Mouse (Mus musculus): Measurements from ENCODE around the gene Arhgap27. TPM values are rescaled to one million over a fixed set of nuclear protein-coding genes. Genes with fewer than 3 reads are reported as not detected.

The Arhgap27 gene
- polyA plus RNA-seq, 1 experiment from 2014 or later, result 17.8 TPM

- Histone ChIP-seq H3K27me3 (ENCODE audit: insufficient read depth, low read length) (no peaks in the 10 kb centered on the region), H3K27ac (ENCODE audit: low read length) (peak overlapping the region; percentile 84), H3K4me3 (ENCODE audit: low read length) (no peak overlapping the region), H3K4me2 (replicated peaks; ENCODE audit: low read depth, low read length) (no peak overlapping the region), H3K4me1 (ENCODE audit: insufficient read depth, low read length) (peaks cover 26% of the 10 kb centered on the region), H3K36me3 (ENCODE audit: insufficient read depth, low read length) (no peaks in the 10 kb centered on the region), H3K9ac (replicated peaks; ENCODE audit: low read length) (no peak overlapping the region), H3K9me3 (ENCODE audit: low read length) (no peaks in the 10 kb centered on the region)
- no peak for ATAC-seq (ENCODE audit: low FRiP score, low TSS enrichment)
- 63% methylated on average over 5 of the region's 5 CpGs for WGBS
Measured at GRCm38 (mm10) chr11:103315379-103315778, 48.1 kb downstream of the Arhgap27 start.

GRCm38 (mm10) chr11:103314736-103315374, 48.6 kb downstream of the Arhgap27 start:
- Histone ChIP-seq H3K4me2 (replicated peaks; ENCODE audit: low read depth, low read length) (no peak overlapping the region), H3K9me3 (ENCODE audit: low read length) (no peaks in the 10 kb centered on the region), H3K9ac (replicated peaks; ENCODE audit: low read length) (no peak overlapping the region), H3K4me3 (ENCODE audit: low read length) (no peak overlapping the region), H3K27me3 (ENCODE audit: insufficient read depth, low read length) (no peaks in the 10 kb centered on the region), H3K27ac (ENCODE audit: low read length) (peak overlapping the region; percentile 84), H3K4me1 (ENCODE audit: insufficient read depth, low read length) (peaks cover 26% of the 10 kb centered on the region), H3K36me3 (ENCODE audit: insufficient read depth, low read length) (no peaks in the 10 kb centered on the region)
- 0 out of 2 replicates have a peak, but pooled peaks have one; percentile 29 for ATAC-seq (ENCODE audit: low FRiP score, low TSS enrichment)
- 61% methylated on average over 8 of the region's 10 CpGs for WGBS

- Histone ChIP-seq H3K9me3 (ENCODE audit: low read length) (no peaks in the 10 kb centered on the region), H3K27ac (ENCODE audit: low read length) (no peak overlapping the region), H3K9ac (replicated peaks; ENCODE audit: low read length) (no peak overlapping the region), H3K36me3 (ENCODE audit: insufficient read depth, low read length) (no peaks in the 10 kb centered on the region), H3K4me3 (ENCODE audit: low read length) (no peak overlapping the region), H3K4me2 (replicated peaks; ENCODE audit: low read depth, low read length) (no peak overlapping the region), H3K4me1 (ENCODE audit: insufficient read depth, low read length) (peaks cover 26% of the 10 kb centered on the region), H3K27me3 (ENCODE audit: insufficient read depth, low read length) (no peaks in the 10 kb centered on the region)
- 71% methylated on average over 6 of the region's 6 CpGs for WGBS
- ATAC-seq (ENCODE audit: low FRiP score, low TSS enrichment), result no peak
Measured at GRCm38 (mm10) chr11:103313542-103313941, 50.0 kb downstream of the Arhgap27 start.

- peak overlapping the region; percentile 71; the same call in 1 of the 2 replicates for H3K4me2 ChIP-seq (replicated peaks; ENCODE audit: low read depth, low read length)
- 0 out of 2 replicates have a peak overlapping the region, but pooled peaks have one; percentile 12 for H3K9ac ChIP-seq (replicated peaks; ENCODE audit: low read length)
- 50% methylated on average over 8 of the region's 8 CpGs for WGBS
- peak overlapping the region; percentile 85; the same call in 1 of the 2 replicates for H3K27ac ChIP-seq (ENCODE audit: low read length)
- peaks cover 26% of the 10 kb centered on the region for H3K4me1 ChIP-seq (ENCODE audit: insufficient read depth, low read length)
- no peaks in the 10 kb centered on the region for H3K9me3 ChIP-seq (ENCODE audit: low read length)
- H3K36me3 ChIP-seq (ENCODE audit: insufficient read depth, low read length), result no peaks in the 10 kb centered on the region
- H3K27me3 ChIP-seq (ENCODE audit: insufficient read depth, low read length), result no peaks in the 10 kb centered on the region
- no peak overlapping the region for H3K4me3 ChIP-seq (ENCODE audit: low read length)
- no peak for ATAC-seq (ENCODE audit: low FRiP score, low TSS enrichment)
Measured at GRCm38 (mm10) chr11:103312655-103313255, 50.7 kb downstream of the Arhgap27 start.

- H3K27me3 ChIP-seq (ENCODE audit: insufficient read depth, low read length), result no peaks in the 10 kb centered on the region
- peaks cover 26% of the 10 kb centered on the region for H3K4me1 ChIP-seq (ENCODE audit: insufficient read depth, low read length)
- ATAC-seq (ENCODE audit: low FRiP score, low TSS enrichment), result peak; percentile 70
- H3K4me2 ChIP-seq (replicated peaks; ENCODE audit: low read depth, low read length), result peak overlapping the region; percentile 71
- no peaks in the 10 kb centered on the region for H3K36me3 ChIP-seq (ENCODE audit: insufficient read depth, low read length)
- peak overlapping the region; percentile 42 for H3K4me3 ChIP-seq (ENCODE audit: low read length)
- WGBS, result 2% methylated on average over 30 of the region's 30 CpGs
- H3K9ac ChIP-seq (replicated peaks; ENCODE audit: low read length), result peak overlapping the region; percentile 58
- H3K27ac ChIP-seq (ENCODE audit: low read length), result peak overlapping the region; percentile 85
- no peaks in the 10 kb centered on the region for H3K9me3 ChIP-seq (ENCODE audit: low read length)
Measured at GRCm38 (mm10) chr11:103311960-103312611, 51.4 kb downstream of the Arhgap27 start.

- 61% methylated on average over 10 of the region's 10 CpGs for WGBS
- H3K36me3 ChIP-seq (ENCODE audit: insufficient read depth, low read length), result no peaks in the 10 kb centered on the region
- peaks cover 18% of the 10 kb centered on the region for H3K4me1 ChIP-seq (ENCODE audit: insufficient read depth, low read length)
Measured at GRCm38 (mm10) chr11:103309956-103310574, 53.4 kb downstream of the Arhgap27 start.

GRCm38 (mm10) chr11:103307910-103308309, 55.6 kb downstream of the Arhgap27 start:
- H3K4me1 ChIP-seq (ENCODE audit: insufficient read depth, low read length), result peaks cover 14% of the 10 kb centered on the region; the same call in 1 of the 2 replicates
- no peak overlapping the region for H3K4me3 ChIP-seq (ENCODE audit: low read length)
- no peak overlapping the region for H3K9ac ChIP-seq (replicated peaks; ENCODE audit: low read length)
- no peak overlapping the region for H3K27ac ChIP-seq (ENCODE audit: low read length)
- WGBS, result 46% methylated on average over 8 of the region's 8 CpGs
- no peak for ATAC-seq (ENCODE audit: low FRiP score, low TSS enrichment)
- no peaks in the 10 kb centered on the region for H3K9me3 ChIP-seq (ENCODE audit: low read length)
- no peaks in the 10 kb centered on the region for H3K36me3 ChIP-seq (ENCODE audit: insufficient read depth, low read length)
- H3K27me3 ChIP-seq (ENCODE audit: insufficient read depth, low read length), result no peaks in the 10 kb centered on the region
- H3K4me2 ChIP-seq (replicated peaks; ENCODE audit: low read depth, low read length), result no peak overlapping the region

More at GRCm38 (mm10) chr11:103309956-103310574, 53.4 kb downstream of the Arhgap27 start:
- H3K9me3 ChIP-seq (ENCODE audit: low read length), result no peaks in the 10 kb centered on the region
- H3K4me3 ChIP-seq (ENCODE audit: low read length), result no peak overlapping the region
- no peak overlapping the region for H3K9ac ChIP-seq (replicated peaks; ENCODE audit: low read length)
- no peak overlapping the region for H3K4me2 ChIP-seq (replicated peaks; ENCODE audit: low read depth, low read length)
- no peaks in the 10 kb centered on the region for H3K27me3 ChIP-seq (ENCODE audit: insufficient read depth, low read length)
- ATAC-seq (ENCODE audit: low FRiP score, low TSS enrichment), result no peak
- no peak overlapping the region for H3K27ac ChIP-seq (ENCODE audit: low read length)

GRCm38 (mm10) chr11:103304525-103304924, 59.0 kb downstream of the Arhgap27 start:
- Histone ChIP-seq H3K9me3 (ENCODE audit: low read length) (peaks cover 5% of the 10 kb centered on the region; the same call in 1 of the 2 replicates), H3K4me2 (replicated peaks; ENCODE audit: low read depth, low read length) (no peak overlapping the region), H3K4me1 (ENCODE audit: insufficient read depth, low read length) (no peaks in the 10 kb centered on the region), H3K36me3 (ENCODE audit: insufficient read depth, low read length) (no peaks in the 10 kb centered on the region), H3K4me3 (ENCODE audit: low read length) (no peak overlapping the region), H3K27me3 (ENCODE audit: insufficient read depth, low read length) (no peaks in the 10 kb centered on the region), H3K27ac (ENCODE audit: low read length) (no peak overlapping the region), H3K9ac (replicated peaks; ENCODE audit: low read length) (no peak overlapping the region)
- ATAC-seq (ENCODE audit: low FRiP score, low TSS enrichment), result no peak
- WGBS, result 83% methylated on average over 9 of the region's 9 CpGs

GRCm38 (mm10) chr11:103294772-103295171, 68.7 kb downstream of the Arhgap27 start:
- no peak for ATAC-seq (ENCODE audit: low FRiP score, low TSS enrichment)
- H3K4me1 ChIP-seq (ENCODE audit: insufficient read depth, low read length), result peaks cover 7% of the 10 kb centered on the region; the same call in 1 of the 2 replicates
- no peaks in the 10 kb centered on the region for H3K27me3 ChIP-seq (ENCODE audit: insufficient read depth, low read length)
- no peaks in the 10 kb centered on the region for H3K9me3 ChIP-seq (ENCODE audit: low read length)
- no peak overlapping the region for H3K4me3 ChIP-seq (ENCODE audit: low read length)
- 89% methylated on average over 7 of the region's 7 CpGs for WGBS
- no peak overlapping the region for H3K27ac ChIP-seq (ENCODE audit: low read length)
- no peak overlapping the region for H3K4me2 ChIP-seq (replicated peaks; ENCODE audit: low read depth, low read length)
- no peaks in the 10 kb centered on the region for H3K36me3 ChIP-seq (ENCODE audit: insufficient read depth, low read length)
- no peak overlapping the region for H3K9ac ChIP-seq (replicated peaks; ENCODE audit: low read length)

All from kidney, embryonic 16.5 days (tissue).